Mouse (Mus musculus): ENCODE measurements around the gene Ptprr. TPM values are rescaled to one million over a fixed set of nuclear protein-coding genes. Genes with fewer than 3 reads are reported as not detected.

Ptprr gene
- polyA plus RNA-seq, 1 experiment from 2014 or later: 0.36 TPM

DNA sequence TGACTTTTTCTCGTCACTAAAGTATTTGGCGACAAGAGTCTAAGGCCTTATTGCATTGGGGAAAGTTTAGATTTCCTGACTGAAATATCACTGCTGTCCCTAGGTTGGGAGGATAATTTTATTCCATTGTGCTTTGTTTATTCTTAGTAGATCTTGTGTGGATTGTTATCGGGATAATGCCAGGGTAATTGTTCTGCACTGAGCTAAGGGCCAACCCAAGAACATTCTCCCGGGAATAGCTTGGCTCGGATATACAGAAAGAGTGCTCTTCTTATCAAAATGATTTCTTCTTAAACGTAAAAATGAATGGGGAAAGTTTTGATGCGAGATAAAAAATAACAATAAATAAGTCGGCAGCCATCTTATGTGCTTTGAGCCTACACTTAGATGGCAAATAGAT is 183.5 kb downstream of the Ptprr start:
- Histone ChIP-seq H3K27me3 (no peaks in the 10 kb centered on the region), H3K36me3 (no peaks in the 10 kb centered on the region), H3K9ac (no peak overlapping the region), H3K4me2 (no peak overlapping the region), H3K27ac (no peak overlapping the region), H3K4me3 (no peak overlapping the region), H3K4me1 (peaks cover 7% of the 10 kb centered on the region; the same call in 1 of the 2 replicates), H3K9me3 (no peaks in the 10 kb centered on the region)
- no peak for ATAC-seq (ENCODE audit: borderline replicate concordance, extremely low read depth, low FRiP score, low TSS enrichment)
- 70% methylated on average over 8 of the region's 8 CpGs for WGBS

DNA sequence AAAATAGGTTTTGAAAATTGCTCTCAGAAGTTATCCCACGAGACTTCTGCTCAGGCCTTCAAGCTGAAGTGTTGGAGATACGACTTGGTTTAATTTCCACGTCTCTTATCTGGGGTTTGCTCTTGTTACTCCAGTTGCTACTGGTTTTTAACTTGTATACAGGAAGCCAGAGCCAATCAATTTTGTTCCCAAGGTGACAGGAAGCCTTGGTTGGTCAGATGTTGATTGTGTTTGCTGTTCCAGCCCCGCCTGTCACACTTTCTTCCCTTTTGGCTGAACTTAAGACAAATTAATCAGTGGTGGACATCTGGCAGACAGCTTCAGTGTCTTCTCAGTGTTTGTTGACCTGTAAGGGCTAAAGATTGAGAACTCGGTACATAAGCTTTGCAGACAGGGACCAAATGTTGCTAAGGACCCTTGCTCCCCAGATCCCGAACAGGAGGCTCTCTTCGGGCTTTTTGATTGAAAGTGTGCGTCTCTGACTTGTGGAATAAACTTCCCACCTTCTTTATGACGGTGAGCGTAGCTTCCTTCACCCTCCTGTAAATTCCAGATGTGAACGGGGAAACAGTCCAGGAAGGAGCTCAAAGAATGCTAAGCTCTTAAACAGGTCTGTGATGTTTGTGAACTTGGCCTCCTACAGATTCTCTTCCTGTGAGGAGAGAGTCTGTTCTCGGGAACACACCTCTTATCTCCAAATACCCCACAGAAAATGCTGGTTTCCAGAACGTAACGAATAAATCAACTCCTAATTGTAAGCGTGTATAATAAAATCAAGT is 187.8 kb downstream of the Ptprr start:
- peaks cover 12% of the 10 kb centered on the region; the same call in 1 of the 2 replicates for H3K4me1 ChIP-seq
- no peaks in the 10 kb centered on the region for H3K27me3 ChIP-seq
- no peak overlapping the region for H3K4me3 ChIP-seq
- H3K4me2 ChIP-seq: peak overlapping the region; percentile 28; the same call in 1 of the 2 replicates
- H3K9ac ChIP-seq: no peak overlapping the region
- WGBS: 19% methylated on average over 15 of the region's 15 CpGs
- ATAC-seq (ENCODE audit: borderline replicate concordance, extremely low read depth, low FRiP score, low TSS enrichment): peak; percentile 29; the same call in 1 of the 2 replicates
- peak overlapping the region; percentile 31; the same call in 1 of the 2 replicates for H3K27ac ChIP-seq
- H3K9me3 ChIP-seq: no peaks in the 10 kb centered on the region
- H3K36me3 ChIP-seq: no peaks in the 10 kb centered on the region

DNA sequence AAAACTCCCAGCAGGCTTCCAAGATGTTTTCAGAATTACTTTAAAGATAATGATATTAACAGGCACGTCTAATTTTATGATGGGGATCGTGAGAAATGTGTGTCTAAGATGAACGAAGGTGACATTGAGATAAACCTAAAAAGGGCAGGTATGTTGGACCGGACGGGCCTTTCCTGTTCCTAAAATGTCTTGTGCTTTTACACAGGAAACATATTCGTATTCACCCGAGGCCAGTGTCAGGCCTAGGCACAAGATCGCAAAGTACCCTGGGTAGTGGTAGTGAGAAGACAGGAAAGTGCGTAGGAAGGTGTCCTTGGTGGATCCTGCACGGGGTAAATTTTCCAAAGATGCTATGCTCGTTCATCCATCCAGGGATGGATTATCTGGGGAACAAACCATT is 188.4 kb downstream of the Ptprr start:
- Histone ChIP-seq H3K4me1 (peaks cover 12% of the 10 kb centered on the region; the same call in 1 of the 2 replicates), H3K4me2 (no peak overlapping the region), H3K4me3 (no peak overlapping the region), H3K27me3 (no peaks in the 10 kb centered on the region), H3K36me3 (no peaks in the 10 kb centered on the region), H3K9ac (no peak overlapping the region), H3K9me3 (no peaks in the 10 kb centered on the region), H3K27ac (no peak overlapping the region)
- WGBS: 62% methylated on average over 11 of the region's 11 CpGs
- ATAC-seq (ENCODE audit: borderline replicate concordance, extremely low read depth, low FRiP score, low TSS enrichment): no peak

DNA sequence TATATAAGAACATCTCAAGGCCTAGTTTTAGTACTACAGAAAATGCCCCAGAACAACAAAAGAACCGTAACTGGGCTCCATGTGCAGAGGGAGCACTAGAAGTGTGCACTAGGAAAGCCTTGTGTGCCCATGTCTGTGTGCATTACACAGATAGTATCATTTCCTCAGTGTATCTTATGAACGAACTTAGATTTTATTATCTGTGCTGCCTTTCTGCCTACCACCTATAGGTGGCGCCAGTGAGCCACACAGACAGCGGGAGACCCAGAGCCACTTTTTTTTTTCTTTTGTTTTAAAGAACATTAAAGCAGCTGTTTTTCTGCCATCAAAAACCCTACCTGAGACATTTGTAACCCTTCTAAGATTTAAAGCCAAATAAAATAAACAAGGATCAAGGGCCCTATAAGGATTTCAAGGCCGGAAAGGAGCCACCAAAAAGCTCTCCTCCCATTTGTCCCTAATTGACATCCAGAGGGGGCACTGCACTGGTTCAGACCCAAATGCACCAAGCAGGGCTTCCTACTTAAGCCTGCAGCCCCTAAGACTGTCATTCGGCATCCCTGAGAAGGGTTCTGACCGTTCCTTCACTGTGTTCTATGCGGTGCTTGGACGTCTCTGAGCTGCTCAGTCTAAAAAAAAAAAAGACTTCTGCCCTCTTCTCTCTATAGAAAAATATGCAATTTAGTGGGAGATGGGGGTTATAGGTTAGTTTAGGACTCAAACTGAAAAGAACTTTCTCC is 190.1 kb downstream of the Ptprr start:
- peak overlapping the region; percentile 35; the same call in 1 of the 2 replicates for H3K27ac ChIP-seq
- H3K9ac ChIP-seq: peak overlapping the region; percentile 1; the same call in 1 of the 2 replicates
- 0 out of 2 replicates have a peak, but pooled peaks have one; percentile 23 for ATAC-seq (ENCODE audit: borderline replicate concordance, extremely low read depth, low FRiP score, low TSS enrichment)
- no peak overlapping the region for H3K4me3 ChIP-seq
- H3K36me3 ChIP-seq: no peaks in the 10 kb centered on the region
- no peaks in the 10 kb centered on the region for H3K9me3 ChIP-seq
- H3K4me1 ChIP-seq: peaks cover 12% of the 10 kb centered on the region; the same call in 1 of the 2 replicates
- no peaks in the 10 kb centered on the region for H3K27me3 ChIP-seq
- peak overlapping the region; percentile 40 for H3K4me2 ChIP-seq
- WGBS: 16% methylated on average over 9 of the region's 9 CpGs

DNA sequence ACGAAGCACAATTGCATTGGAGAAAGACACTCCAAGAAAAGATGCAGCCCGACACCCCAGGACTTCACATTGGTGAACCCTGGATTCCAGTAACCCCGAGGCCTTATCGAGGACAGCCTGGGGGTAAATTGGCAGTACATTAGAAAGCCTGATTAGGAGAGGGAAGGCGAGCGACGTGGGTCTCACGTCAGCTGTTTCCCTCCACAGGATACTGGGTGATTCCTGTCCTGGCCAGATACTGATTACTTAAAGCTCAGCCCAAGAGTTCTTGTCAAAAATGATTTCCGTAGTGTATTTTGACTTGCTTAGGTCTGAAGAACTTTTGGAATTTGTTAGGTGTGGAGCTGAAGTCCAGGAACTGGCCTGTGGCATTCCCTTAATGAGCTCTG is 190.7 kb downstream of the Ptprr start:
- Histone ChIP-seq H3K9me3 (no peaks in the 10 kb centered on the region), H3K9ac (peak overlapping the region; percentile 1; the same call in 1 of the 2 replicates), H3K36me3 (no peaks in the 10 kb centered on the region), H3K4me3 (no peak overlapping the region), H3K4me2 (peak overlapping the region; percentile 40; the same call in 1 of the 2 replicates), H3K27me3 (no peaks in the 10 kb centered on the region), H3K4me1 (peaks cover 12% of the 10 kb centered on the region; the same call in 1 of the 2 replicates), H3K27ac (peak overlapping the region; percentile 35; the same call in 1 of the 2 replicates)
- ATAC-seq (ENCODE audit: borderline replicate concordance, extremely low read depth, low FRiP score, low TSS enrichment): no peak
- 43% methylated on average over 9 of the region's 9 CpGs for WGBS

DNA sequence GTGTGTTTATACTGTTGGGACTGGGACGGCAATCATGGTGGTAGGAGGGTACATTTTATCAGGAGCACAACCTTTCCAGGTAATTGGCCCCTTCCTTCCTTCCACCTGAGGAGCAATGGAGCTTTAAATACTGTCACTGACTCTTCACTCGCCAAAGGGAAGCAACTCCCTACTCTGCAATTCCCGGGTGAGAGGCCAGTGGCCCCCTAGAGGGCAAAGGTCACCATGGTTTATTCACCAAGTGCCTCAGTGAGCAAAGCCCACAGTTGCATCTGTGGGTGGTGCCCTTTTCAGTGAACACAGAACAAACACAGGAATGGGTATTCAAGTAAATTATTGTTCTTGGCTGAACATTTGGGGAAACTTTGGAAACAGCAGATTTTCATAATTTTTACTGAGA is 194.1 kb downstream of the Ptprr start:
- 5% methylated on average over 3 of the region's 3 CpGs for WGBS
- no peak for ATAC-seq (ENCODE audit: borderline replicate concordance, extremely low read depth, low FRiP score, low TSS enrichment)

DNA sequence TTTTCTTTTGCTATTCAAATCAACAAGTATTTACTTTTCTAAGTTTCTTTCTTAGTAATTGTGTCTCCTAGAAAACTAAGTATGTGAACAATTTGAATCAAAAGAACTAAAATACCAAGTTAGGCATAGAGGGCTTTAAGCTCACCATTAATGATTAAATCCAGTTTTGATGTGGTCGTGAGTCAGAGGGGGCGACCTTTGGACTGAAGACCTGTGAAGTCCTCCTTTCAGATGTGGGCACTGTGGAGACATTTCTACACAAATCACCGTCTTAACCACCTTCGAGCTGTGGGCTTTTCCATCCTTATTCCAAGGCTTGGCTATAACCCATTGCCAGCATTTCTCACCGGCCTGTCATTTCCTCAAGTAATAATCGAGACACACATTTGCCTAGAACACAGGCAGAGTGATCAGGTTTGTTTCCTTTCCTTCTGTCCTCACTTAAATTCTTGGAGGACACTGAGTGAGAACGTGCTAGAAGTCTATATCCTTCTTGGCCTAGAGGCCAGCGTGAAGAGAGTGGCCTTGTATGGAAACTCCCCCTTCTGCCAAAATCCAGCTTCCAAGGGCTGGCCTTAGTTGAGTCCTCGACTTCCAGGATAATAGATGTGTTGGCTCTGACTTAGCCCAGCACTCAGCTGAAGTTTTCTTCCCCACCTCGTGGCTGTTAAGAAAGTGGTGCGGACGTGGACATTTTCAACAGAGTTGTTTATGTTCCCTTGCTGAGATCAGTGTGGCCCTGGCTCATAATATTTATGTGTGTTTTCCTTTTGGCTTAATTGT is 202.5 kb downstream of the Ptprr start:
- H3K27ac ChIP-seq: peak overlapping the region; percentile 22

More for the DNA sequence above, 194.1 kb downstream of the Ptprr start:
- Histone ChIP-seq H3K27me3 (no peaks in the 10 kb centered on the region), H3K9me3 (no peaks in the 10 kb centered on the region), H3K36me3 (no peaks in the 10 kb centered on the region), H3K4me2 (no peak overlapping the region), H3K4me1 (peaks cover 9% of the 10 kb centered on the region; the same call in 1 of the 2 replicates), H3K9ac (no peak overlapping the region), H3K27ac (no peak overlapping the region), H3K4me3 (no peak overlapping the region)

DNA sequence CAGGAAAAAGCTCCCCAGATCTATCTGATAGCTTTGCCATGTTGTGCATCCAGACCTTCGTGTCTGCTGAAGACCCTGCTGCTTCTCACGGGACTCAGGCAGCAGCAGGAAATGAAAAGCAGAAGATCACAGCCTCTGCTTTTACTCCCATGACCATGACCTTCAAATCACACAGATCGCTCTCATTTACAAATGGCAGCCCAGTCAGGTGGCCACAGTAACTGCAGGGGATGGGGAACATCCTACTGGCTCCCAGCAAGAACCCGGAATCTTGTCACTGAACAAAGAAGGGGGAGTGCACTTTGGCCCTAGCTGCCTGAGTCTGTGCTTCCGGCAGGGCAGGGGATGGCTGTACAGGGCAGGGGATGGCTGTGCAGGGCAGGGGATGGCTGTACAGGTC is 217.3 kb downstream of the Ptprr start:
- Histone ChIP-seq H3K9me3 (no peaks in the 10 kb centered on the region), H3K4me2 (no peak overlapping the region), H3K4me3 (no peak overlapping the region), H3K4me1 (no peaks in the 10 kb centered on the region), H3K36me3 (no peaks in the 10 kb centered on the region), H3K27me3 (no peaks in the 10 kb centered on the region), H3K9ac (no peak overlapping the region), H3K27ac (no peak overlapping the region)
- WGBS: 53% methylated on average over 5 of the region's 5 CpGs
- no peak for ATAC-seq (ENCODE audit: borderline replicate concordance, extremely low read depth, low FRiP score, low TSS enrichment)

More for the DNA sequence above, 202.5 kb downstream of the Ptprr start:
- WGBS: 57% methylated on average over 12 of the region's 12 CpGs
- ATAC-seq (ENCODE audit: borderline replicate concordance, extremely low read depth, low FRiP score, low TSS enrichment): peak; percentile 79
- no peak overlapping the region for H3K4me2 ChIP-seq
- H3K9me3 ChIP-seq: no peaks in the 10 kb centered on the region
- no peak overlapping the region for H3K4me3 ChIP-seq
- no peaks in the 10 kb centered on the region for H3K27me3 ChIP-seq
- 0 out of 2 replicates have a peak, but pooled peaks cover 3% of the 10 kb centered on the region for H3K4me1 ChIP-seq
- H3K9ac ChIP-seq: no peak overlapping the region
- no peaks in the 10 kb centered on the region for H3K36me3 ChIP-seq

DNA sequence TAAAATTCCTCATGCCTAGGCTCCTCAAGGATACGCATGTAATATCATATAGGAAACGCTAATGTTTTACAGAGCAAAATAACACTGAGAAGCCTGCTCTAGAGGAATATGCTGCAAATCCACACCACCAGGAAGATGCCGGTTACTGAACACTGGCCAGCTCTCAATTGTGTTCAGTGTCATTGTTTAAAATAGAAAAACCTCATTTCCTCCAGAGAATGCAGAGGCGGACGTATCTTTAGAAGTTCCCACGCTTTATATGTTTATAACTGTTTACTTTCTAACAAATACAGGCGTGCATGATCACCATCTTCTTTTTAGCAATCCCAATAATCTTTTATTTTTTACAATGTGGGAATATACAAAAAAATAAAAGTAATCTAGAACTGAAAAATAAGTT is 224.2 kb downstream of the Ptprr start:
- H3K9me3 ChIP-seq: no peaks in the 10 kb centered on the region
- H3K9ac ChIP-seq: no peak overlapping the region
- WGBS: 39% methylated on average over 7 of the region's 7 CpGs
- no peaks in the 10 kb centered on the region for H3K27me3 ChIP-seq
- H3K4me2 ChIP-seq: no peak overlapping the region
- no peak overlapping the region for H3K4me3 ChIP-seq
- ATAC-seq (ENCODE audit: borderline replicate concordance, extremely low read depth, low FRiP score, low TSS enrichment): no peak
- H3K27ac ChIP-seq: no peak overlapping the region
- no peaks in the 10 kb centered on the region for H3K4me1 ChIP-seq
- H3K36me3 ChIP-seq: no peaks in the 10 kb centered on the region

DNA sequence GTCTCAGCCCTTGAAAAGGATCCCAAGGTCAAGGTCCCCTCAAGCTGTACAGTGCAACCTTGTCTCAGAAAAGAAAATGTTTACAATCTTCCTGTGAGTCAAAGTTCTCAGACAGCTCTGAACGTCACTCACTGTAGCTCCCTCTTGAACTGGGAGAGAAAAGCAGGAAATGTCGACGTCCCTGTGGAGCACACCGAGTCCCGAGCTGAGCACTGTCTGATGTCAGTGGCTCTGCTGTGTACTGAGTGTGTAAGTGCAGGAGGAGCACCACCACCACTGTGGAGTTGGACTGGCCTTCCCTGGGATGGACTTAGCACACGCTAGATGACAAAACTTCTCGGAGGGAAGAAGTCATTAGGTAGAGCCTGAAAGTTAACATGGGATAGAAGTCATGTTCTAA is 225.4 kb downstream of the Ptprr start:
- Histone ChIP-seq H3K4me1 (no peaks in the 10 kb centered on the region), H3K27me3 (no peaks in the 10 kb centered on the region), H3K9ac (no peak overlapping the region), H3K4me2 (no peak overlapping the region), H3K27ac (no peak overlapping the region), H3K36me3 (no peaks in the 10 kb centered on the region), H3K9me3 (no peaks in the 10 kb centered on the region), H3K4me3 (no peak overlapping the region)
- ATAC-seq (ENCODE audit: borderline replicate concordance, extremely low read depth, low FRiP score, low TSS enrichment): no peak
- 29% methylated on average over 7 of the region's 7 CpGs for WGBS

DNA sequence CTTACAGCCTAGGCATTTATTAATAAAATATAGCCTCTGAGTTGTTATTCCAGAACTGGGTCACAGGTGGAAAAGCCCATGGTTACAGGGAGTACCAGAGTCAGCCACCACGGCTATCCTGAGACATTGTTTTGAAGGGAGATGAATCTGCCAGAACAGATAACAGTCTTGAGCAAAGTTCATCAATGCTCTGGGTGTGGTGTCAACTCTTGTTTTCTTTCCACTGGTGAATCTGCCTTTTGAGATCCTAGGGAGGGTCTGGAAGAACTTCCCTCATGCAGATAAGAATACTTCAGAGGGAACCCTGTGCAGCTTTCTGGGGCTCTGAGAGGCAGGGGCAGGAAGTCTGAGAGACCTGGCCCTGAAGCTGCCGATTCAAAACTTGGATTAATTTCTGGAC is 227.6 kb downstream of the Ptprr start:
- Histone ChIP-seq H3K27me3 (no peaks in the 10 kb centered on the region), H3K4me1 (no peaks in the 10 kb centered on the region), H3K27ac (no peak overlapping the region), H3K4me2 (no peak overlapping the region), H3K9me3 (no peaks in the 10 kb centered on the region), H3K36me3 (no peaks in the 10 kb centered on the region), H3K9ac (no peak overlapping the region), H3K4me3 (no peak overlapping the region)
- 43% methylated on average over 2 of the region's 2 CpGs for WGBS
- no peak for ATAC-seq (ENCODE audit: borderline replicate concordance, extremely low read depth, low FRiP score, low TSS enrichment)
